Mouse (Mus musculus): ENCODE results near the gene Zdhhc7.

- TF ChIP-seq CTCF (conservative IDR thresholded peaks at IDR 0.05 in 1 of 2, IDR thresholded peaks at IDR 0.05 in 1 of 2; ENCODE audit: low read depth in 2 of 2, low read length in 2 of 2) (no peak), POLR2A (IDR thresholded peaks at IDR 0.05; ENCODE audit: low read depth, low read length) (no peak), JUND (conservative IDR thresholded peaks at IDR 0.05; ENCODE audit: low read depth, low read length) (no peak), ZKSCAN1 (IDR thresholded peaks at IDR 0.05; ENCODE audit: borderline replicate concordance, low read depth, low read length) (no peak), MYC (IDR thresholded peaks at IDR 0.05; ENCODE audit: low read depth, low read length) (no peak)
Measured at GRCm38 (mm10) chr8:120094801-120095200, 6.5 kb downstream of the Zdhhc7 start.

Data from CH12.LX (cell line).